Comparison of ENCODE assay signal across 8 mouse cellular contexts in the genomic region with DNA sequence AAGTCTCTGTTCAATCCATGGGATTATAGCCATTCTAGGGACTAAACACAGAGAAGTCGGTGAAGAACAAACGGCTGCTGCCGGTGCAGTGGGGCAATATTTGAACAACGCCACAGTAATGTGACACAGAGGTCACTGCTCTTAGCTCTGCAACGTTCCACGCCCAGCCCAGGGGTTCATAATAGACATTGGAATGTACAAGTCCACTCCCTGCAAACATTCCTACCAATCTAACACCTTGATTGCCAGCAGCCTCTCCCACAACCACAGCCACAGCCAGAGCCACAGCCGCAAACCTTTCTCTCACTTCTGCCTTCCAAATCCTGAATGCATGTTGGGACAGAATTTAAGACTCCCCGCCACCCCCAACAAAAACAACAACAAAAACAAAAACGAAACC. TPM values are rescaled to one million over a fixed set of nuclear protein-coding genes. Genes with fewer than 3 reads are reported as not detected.
A peak's percentile ranks its signal among the peaks of the same experiment; 100 is the strongest.
DNase-seq lines count a peak whose midpoint lies in the region; ATAC-seq and TF ChIP-seq lines count a peak whose summit lies in the region.
"Had no signal": no experiment of that assay in that cellular context is flagged by ENCODE, and none has a peak within 500 bp of the region (broad histone marks: within the 10 kb centered on the region; RNA-seq: fewer than 3 reads in every experiment).

No protein-coding gene starts in this region.

- TF ChIP-seq RAD21 in MEL (IDR thresholded peaks at IDR 0.05; ENCODE audit: low read depth, low read length): no peak

- TF ChIP-seq POLR2A in MEL (IDR thresholded peaks at IDR 0.05; ENCODE audit: control insufficient read depth in 1 of 2, insufficient read depth in 1 of 2, low read depth in 1 of 2, low read length in 2 of 2, poor library complexity in 1 of 2): no peak

- peaks cover 0 to 24% of the 10 kb centered on the region in 2 experiments; a peak in 2 of 4 replicates for H3K36me3 ChIP-seq in MEL (ENCODE audit: control insufficient read depth in 1 of 2, insufficient read depth in 2 of 2, low read length in 2 of 2)
- no peaks in the 10 kb centered on the region for H3K36me3 ChIP-seq in intestine, embryonic 15.5 days
- H3K36me3 ChIP-seq in lung, embryonic 16.5 days (ENCODE audit: control insufficient read depth, insufficient read depth, low read length): no peaks in the 10 kb centered on the region
- no peaks in the 10 kb centered on the region for H3K36me3 ChIP-seq in hindbrain, embryonic 13.5 days

- H3K9me3 ChIP-seq in MEL (replicated peaks; ENCODE audit: insufficient read depth, low read length): no peaks in the 10 kb centered on the region
- H3K9me3 ChIP-seq in intestine, embryonic 15.5 days: no peaks in the 10 kb centered on the region
- no peaks in the 10 kb centered on the region for H3K9me3 ChIP-seq in lung, embryonic 16.5 days (ENCODE audit: control insufficient read depth, low read length)
- no peaks in the 10 kb centered on the region for H3K9me3 ChIP-seq in hindbrain, embryonic 13.5 days

- TF ChIP-seq CTCF in MEL (IDR thresholded peaks at IDR 0.05 in 2 of 3, conservative IDR thresholded peaks at IDR 0.05 in 1 of 3; ENCODE audit: control insufficient read depth in 1 of 3, insufficient read depth in 1 of 3, low read depth in 2 of 3, low read length in 3 of 3, poor library complexity in 1 of 3, severe bottlenecking in 1 of 3): no peak

- ATAC-seq in intestine, embryonic 15.5 days: peak; percentile 96
- peak; percentile 96 for ATAC-seq in lung, embryonic 16.5 days (ENCODE audit: low read depth)
- ATAC-seq in hindbrain, embryonic 13.5 days (ENCODE audit: low FRiP score): no peak
- ATAC-seq: activated CD4-positive, CD25-positive, alpha-beta regulatory T cell, adult 4 months had no signal

- no peak for TF ChIP-seq EP300 in MEL (IDR thresholded peaks at IDR 0.05; ENCODE audit: low read depth in 1 of 2, low read length in 2 of 2)

- no peaks in the 10 kb centered on the region for H3K27me3 ChIP-seq in MEL (ENCODE audit: control insufficient read depth in 1 of 2, insufficient read depth in 2 of 2, low read length in 2 of 2)
- no peaks in the 10 kb centered on the region for H3K27me3 ChIP-seq in intestine, embryonic 15.5 days (replicated peaks)
- no peaks in the 10 kb centered on the region for H3K27me3 ChIP-seq in lung, embryonic 16.5 days (ENCODE audit: control insufficient read depth, insufficient read depth, low read depth, low read length)
- H3K27me3 ChIP-seq in hindbrain, embryonic 13.5 days: no peaks in the 10 kb centered on the region

- H3K4me2 ChIP-seq in intestine, embryonic 15.5 days (replicated peaks): peak overlapping the region; percentile 14; the same call in 1 of the 2 replicates
- no peak overlapping the region; the same call in 1 of the 2 replicates for H3K4me2 ChIP-seq in lung, embryonic 16.5 days (ENCODE audit: low read depth, low read length)
- H3K4me2 ChIP-seq in hindbrain, embryonic 13.5 days: no peak overlapping the region

- H3K4me1 ChIP-seq in MEL (ENCODE audit: control insufficient read depth in 1 of 2, insufficient read depth in 2 of 2, low read length in 2 of 2): peaks cover 12 to 16% of the 10 kb centered on the region in 2 experiments
- H3K4me1 ChIP-seq in intestine, embryonic 15.5 days (replicated peaks): 0 out of 2 replicates have a peak, but pooled peaks cover 5% of the 10 kb centered on the region
- H3K4me1 ChIP-seq in lung, embryonic 16.5 days (replicated peaks; ENCODE audit: control insufficient read depth, insufficient read depth, low read length): peaks cover 8% of the 10 kb centered on the region; the same call in 1 of the 2 replicates
- no peaks in the 10 kb centered on the region for H3K4me1 ChIP-seq in hindbrain, embryonic 13.5 days (replicated peaks)

- WGBS in intestine, embryonic 15.5 days: 42% methylated on average over 9 of the region's 9 CpGs
- WGBS in lung, embryonic 16.5 days: 40% methylated on average over 9 of the region's 9 CpGs
- WGBS in hindbrain, embryonic 13.5 days: 83% methylated on average over 9 of the region's 9 CpGs

- H3K4me3 ChIP-seq in MEL (ENCODE audit: control insufficient read depth in 1 of 2, insufficient read depth in 1 of 2, low read depth in 2 of 2, low read length in 2 of 2): peak overlapping the region; percentile 80 to 91
- H3K4me3 ChIP-seq in intestine, embryonic 15.5 days (replicated peaks): no peak overlapping the region
- no peak overlapping the region for H3K4me3 ChIP-seq in lung, embryonic 16.5 days (ENCODE audit: low read length)
- H3K4me3 ChIP-seq in hindbrain, embryonic 13.5 days: no peak overlapping the region

- H3K79me2 ChIP-seq in MEL (ENCODE audit: control insufficient read depth, insufficient read depth, low read length, poor library complexity): no peaks in the 10 kb centered on the region

- DNase-seq in 3T3-L1 (ENCODE audit: low read depth, low spot score) (peak; percentile 31), MEL (ENCODE audit: low read depth, low spot score) (no peak)
- no peak for DNase-seq in retina, postnatal 1 day
- no peak for DNase-seq in frontal cortex, postnatal 25 days (ENCODE audit: low spot score in 2 of 2)

- peak overlapping the region; percentile 64 for H3K9ac ChIP-seq in MEL (ENCODE audit: control insufficient read depth, low read depth, low read length, poor library complexity, severe bottlenecking)
- H3K9ac ChIP-seq in intestine, embryonic 15.5 days: no peak overlapping the region
- no peak overlapping the region for H3K9ac ChIP-seq in lung, embryonic 16.5 days (ENCODE audit: low read length)
- no peak overlapping the region for H3K9ac ChIP-seq in hindbrain, embryonic 13.5 days

- peak overlapping the region; percentile 88 for H3K27ac ChIP-seq in MEL (ENCODE audit: control insufficient read depth, low read depth, low read length)
- H3K27ac ChIP-seq in intestine, embryonic 15.5 days: peak overlapping the region; percentile 67
- peak overlapping the region; percentile 91 for H3K27ac ChIP-seq in lung, embryonic 16.5 days (ENCODE audit: low read length)
- H3K27ac ChIP-seq in hindbrain, embryonic 13.5 days: no peak overlapping the region

TF ChIP-seq in MEL, 35 proteins besides CTCF, POLR2A, EP300 and RAD21:
- no peak for TF ChIP-seq SMC3 (IDR thresholded peaks at IDR 0.05; ENCODE audit: low read depth, low read length)
- TF ChIP-seq MAZ (IDR thresholded peaks at IDR 0.05; ENCODE audit: low read depth, low read length): 0 out of 2 replicates have a peak, but pooled peaks have one; percentile 10

RNA-seq across cellular contexts. Expression of a gene that starts 33.8 kb away (rescaled TPM):
- total RNA-seq in MEL (2012; rRNA removed): 22.2 and 30.2 TPM in 2 replicates
- polyA plus RNA-seq in MEL (2012; ENCODE audit: insufficient read depth in 1 of 2, insufficient read length in 2 of 2, low read depth in 1 of 2, low replicate concordance in 2 of 2, missing spikeins in 1 of 2): 10 to 100 TPM in 1 of 2 experiments, not detected in 1; 32.0 TPM
- polyA plus RNA-seq in intestine, embryonic 15.5 days (2015; fragmentation: Nextera tagmentation; extraction: Ambion mirVana): 12.3 and 13.4 TPM in 2 replicates
- polyA plus RNA-seq in lung, embryonic 16.5 days (2015; fragmentation: Nextera tagmentation; extraction: Ambion mirVana): 9.0 and 10.7 TPM in 2 replicates
- 10.1 and 11.1 TPM in 2 replicates for polyA plus RNA-seq in hindbrain, embryonic 13.5 days (2015; fragmentation: Nextera tagmentation; extraction: Ambion mirVana)

Comparison
In these comparisons a context has a peak if more than half of its experiments do, and no peak if none do; other contexts are left out.
1. H3K4me3 ChIP-seq: peak in MEL (2 of 2); none in intestine, embryonic 15.5 days (single experiment), lung, embryonic 16.5 days (single experiment) and hindbrain, embryonic 13.5 days (single experiment).